Mouse (Mus musculus) brain, embryonic 14.5 days (tissue): ENCODE measurements around the gene Fbxl17.

Source experiments
- CTCF ChIP-seq: fragments of 200-500 bp; IDR thresholded peaks from 2 replicates; pipeline ENCODE4 v1.5.1; 2012; ENCODE audit warnings: inconsistent platforms, mild to moderate bottlenecking, moderate library complexity, borderline replicate concordance; ENCODE audit not compliant: insufficient read depth, insufficient read length; ENCODE audit errors: extremely low read depth
- POLR2A ChIP-seq: fragments of 200-500 bp; IDR thresholded peaks from 2 replicates; pipeline ENCODE4 v1.6.1; 2012; ENCODE audit warnings: mild to moderate bottlenecking, inconsistent platforms, borderline replicate concordance; ENCODE audit not compliant: poor library complexity, insufficient read depth, insufficient read length, severe bottlenecking; ENCODE audit errors: extremely low read depth

DNA sequence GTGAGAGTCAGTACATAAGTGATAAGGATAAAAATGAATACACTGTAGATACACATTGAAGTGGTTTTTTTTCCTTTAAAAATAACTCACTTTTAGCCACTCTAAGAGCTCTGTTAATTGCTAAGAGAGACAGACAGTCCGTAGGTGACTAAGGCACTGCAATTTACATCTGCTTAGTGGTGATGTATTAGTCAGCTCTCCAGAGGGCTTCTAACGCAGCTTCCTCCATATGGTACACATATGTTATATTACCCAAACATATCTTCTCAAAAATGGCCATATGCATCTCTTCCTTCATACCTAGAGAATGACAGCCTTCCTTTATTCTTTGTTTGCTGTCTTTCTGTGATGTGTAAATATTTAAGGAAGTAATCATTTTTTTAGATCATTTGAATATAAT is 353.3 kb downstream of the Fbxl17 start:
- TF ChIP-seq POLR2A (no peak), CTCF (no peak)
